Mouse (Mus musculus) embryonic fibroblast, embryonic 13.5 days (primary cell): ENCODE results near the gene Rai14.

ENCODE experiments used
- CTCF ChIP-seq: IDR thresholded peaks from 2 replicates; pipeline ENCODE4 v1.5.1; 2011; ENCODE audit warnings: mild to moderate bottlenecking, control low read depth, low read length, moderate library complexity, borderline replicate concordance; ENCODE audit not compliant: insufficient read depth
- POLR2A ChIP-seq: IDR thresholded peaks from 2 replicates; pipeline ENCODE4 v1.6.1; 2011; ENCODE audit warnings: low read depth, mild to moderate bottlenecking, control low read depth, low read length, moderate library complexity

DNA sequence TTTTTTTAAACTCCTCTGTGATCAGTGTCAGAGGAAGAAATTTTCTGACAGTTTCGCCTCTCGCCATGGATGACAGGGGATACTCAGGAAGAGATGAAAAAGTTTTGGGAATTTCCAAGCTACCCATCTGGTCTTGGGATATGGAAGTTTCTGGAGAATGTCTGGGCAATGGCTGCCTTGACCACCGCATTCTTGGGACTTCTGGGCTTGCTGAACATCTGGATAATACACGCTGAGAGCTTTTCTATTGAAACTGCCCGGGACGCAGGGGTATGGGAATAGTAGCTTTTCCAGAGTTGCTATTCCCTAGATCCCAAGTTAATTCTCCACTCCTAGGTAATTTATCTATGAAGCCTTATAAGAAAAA lies 85.5 kb downstream of the Rai14 start:
- TF ChIP-seq CTCF = no peak
- TF ChIP-seq POLR2A = no peak
